Mouse (Mus musculus): ENCODE data around the gene Wfdc12.
"Not testable (repeated sequence)": the region's sequence is repeated elsewhere in the genome, so short reads cannot be mapped to it uniquely, and the experiment has no call there.

Gene Wfdc12

DNA sequence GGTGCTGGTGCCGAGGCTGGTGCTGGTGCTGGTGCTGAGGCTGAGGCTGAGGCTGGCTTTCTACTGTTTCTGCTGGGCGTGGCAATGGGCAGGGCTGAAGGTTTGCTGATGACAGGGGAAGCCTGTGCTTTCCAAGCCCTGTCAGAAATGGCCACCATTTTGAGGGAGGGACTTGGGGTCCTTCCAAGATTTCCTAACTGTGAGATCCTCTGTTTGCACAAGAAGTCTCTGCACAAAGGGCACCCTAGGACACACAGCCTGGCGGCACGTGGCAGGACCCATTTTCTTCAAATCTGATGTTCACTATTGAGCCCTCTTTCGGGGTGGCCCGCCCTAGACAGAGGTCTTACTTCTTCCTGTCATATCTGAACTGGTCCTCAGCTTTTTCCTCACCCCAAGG lies at the start of gene Wfdc12:
Wfdc12 (minus strand) TSS at position 33 of the 400 bp plus-strand sequence.
- no peak for DNase-seq (ENCODE audit: low spot score)

DNA sequence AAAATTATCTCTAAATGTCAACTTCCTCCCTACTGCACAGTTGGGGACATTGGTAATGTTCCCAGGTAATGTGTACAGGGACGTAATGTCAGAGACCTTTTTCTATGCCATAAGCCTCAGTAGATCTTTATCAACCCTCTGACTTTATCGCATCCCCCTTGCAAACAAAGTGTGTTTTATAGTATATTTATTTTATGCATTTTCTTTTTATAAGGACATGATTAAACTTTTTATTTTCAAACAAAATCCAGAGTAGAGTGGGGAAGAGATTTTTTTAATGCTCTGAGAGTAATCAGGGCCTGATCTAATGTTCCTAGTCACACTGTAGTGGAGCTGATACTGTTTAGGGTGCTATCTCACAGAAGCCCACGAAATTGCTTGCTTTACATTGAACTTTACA lies 48.0 kb upstream of the Wfdc12 start, which contains the start of gene Svs2:
Svs2 (minus strand) TSS at position 101 of the 400 bp plus-strand sequence.
- no peak for DNase-seq (ENCODE audit: low spot score)

DNA sequence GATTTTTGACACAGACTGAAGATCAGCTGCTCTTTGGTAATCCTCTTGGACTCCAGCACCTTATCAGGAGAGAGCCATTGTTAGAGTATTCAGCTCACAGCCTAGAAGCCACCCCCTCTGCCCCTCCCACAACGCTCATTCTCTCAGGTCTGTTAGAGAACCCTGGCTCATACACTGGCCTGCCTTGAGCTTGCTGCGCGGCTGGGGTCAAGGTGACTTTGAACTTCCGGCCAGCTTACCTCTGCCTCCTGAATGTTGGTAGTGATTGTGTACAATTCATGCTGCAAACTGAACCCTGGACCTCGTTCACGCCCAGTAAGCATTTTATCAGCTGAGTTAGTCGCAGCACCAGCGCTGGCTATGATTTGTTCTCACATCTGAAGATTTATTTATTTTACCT lies 42.3 kb upstream of the Wfdc12 start:
- no peak for DNase-seq (ENCODE audit: low spot score)

DNA sequence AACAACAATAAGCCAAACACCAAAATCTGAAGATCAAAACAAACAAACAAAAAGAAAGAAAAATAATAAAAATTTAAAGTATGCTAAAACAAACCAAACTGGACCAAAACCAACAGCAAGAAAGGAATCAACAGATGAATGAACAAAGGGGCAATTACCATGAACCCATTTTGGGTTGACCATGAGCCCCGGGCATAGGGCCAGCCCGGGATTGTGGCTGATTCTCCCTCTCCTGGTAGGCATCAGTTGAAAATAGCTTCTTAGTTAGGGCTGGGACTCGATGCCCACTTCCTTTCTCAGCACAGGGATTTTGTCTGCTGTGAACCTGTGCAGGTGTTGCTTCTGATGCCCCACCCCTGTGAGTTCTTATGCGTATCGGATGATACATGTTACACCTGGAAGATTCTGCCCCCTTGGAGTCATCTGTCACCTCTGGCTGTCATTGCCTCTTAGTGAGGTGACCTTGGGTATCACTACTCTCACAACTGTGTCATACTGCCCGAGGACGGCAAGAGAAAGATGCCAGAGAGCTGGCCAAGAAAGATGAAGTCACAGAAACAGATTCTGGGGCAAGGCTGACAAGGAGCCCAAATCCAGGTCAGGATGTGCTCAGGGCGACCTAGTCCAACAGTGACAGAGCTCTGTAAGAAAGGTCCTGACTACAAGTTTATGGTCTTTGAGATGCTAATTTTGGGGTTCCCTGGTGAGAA lies 38.1 kb upstream of the Wfdc12 start:
- DNase-seq (ENCODE audit: low spot score) = no peak

DNA sequence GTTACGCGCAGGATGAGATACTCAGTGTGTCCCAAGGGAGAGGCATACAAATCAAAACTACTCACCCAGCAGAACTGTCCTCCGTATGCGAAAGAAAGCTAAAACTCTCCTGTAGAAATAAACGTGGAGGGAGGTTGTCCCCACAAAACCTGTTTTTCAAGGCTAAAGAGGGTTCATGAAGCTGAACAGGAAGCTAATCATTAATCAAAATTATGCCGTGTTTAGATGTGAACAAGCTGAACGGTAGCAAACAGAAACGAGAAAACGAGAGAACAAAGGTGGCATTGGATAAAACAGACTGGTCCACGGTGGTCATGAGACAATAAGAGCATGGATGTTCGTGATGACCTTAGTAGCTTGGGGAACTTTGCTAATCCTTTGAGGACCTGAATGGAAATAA lies 31.1 kb upstream of the Wfdc12 start, which contains the start of gene Wfdc15b:
Wfdc15b (minus strand) TSS at position 139 of the 400 bp plus-strand sequence.
- no peak for DNase-seq (ENCODE audit: low spot score)

DNA sequence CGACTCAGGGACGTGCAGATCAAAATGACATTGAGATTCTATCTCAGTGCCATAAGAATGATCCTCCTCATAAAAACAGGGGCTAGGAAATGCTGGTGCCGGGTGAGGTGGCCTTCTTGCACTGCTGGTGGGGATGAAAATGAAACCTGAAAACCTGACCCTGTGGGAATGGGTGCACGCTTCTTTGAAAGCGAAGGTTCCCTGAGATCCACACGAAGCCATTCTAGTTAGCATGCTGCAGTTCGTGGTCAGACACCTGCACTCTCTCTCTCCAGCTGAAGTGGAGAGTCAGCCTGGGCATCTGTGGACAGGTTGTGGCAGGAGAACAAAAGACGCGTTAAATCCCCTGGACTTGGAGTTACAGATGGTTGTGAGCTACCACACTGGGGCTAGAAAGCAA lies 28.9 kb upstream of the Wfdc12 start:
- DNase-seq (ENCODE audit: low spot score) = no peak

DNA sequence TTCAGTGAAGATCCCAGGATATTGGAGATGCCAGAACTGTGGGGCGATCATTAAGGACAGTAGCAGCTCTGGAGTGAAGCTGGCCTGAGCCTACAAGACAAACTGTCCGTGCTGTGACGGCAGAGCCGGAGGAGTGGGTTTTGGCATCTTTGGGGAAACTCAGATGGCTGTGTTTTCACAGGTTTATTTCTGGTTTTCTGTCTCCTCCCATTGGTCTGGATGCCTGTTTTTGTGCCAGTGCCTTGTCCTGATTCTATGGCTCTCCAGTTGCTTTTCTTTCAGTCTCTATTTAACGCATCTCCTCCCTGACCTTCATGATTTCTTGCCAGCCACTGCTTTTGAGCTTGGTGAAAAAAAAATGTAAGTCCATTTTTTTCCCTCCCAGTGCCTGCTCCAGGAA lies 22.3 kb upstream of the Wfdc12 start:
- no peak for DNase-seq (ENCODE audit: low spot score)

DNA sequence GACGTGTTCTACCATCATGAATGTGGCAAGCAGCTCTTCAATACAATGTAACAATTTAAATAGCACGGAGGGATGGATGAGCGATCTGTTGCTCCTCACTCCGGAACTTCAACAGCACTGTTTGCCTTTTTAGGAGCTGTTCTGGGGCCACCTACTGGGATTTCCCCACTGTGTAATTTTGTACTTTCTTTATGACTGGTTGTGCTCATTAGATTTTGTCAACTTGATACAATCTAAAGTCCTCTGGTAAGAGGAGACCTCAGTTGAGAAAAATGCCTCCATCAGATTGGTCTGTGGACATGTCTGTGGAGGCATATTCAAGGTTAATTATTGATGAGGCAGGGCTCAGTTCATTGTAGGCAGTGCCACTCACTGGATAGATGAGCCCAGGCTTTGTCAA lies 20.5 kb upstream of the Wfdc12 start:
- no peak for DNase-seq (ENCODE audit: low spot score)

DNA sequence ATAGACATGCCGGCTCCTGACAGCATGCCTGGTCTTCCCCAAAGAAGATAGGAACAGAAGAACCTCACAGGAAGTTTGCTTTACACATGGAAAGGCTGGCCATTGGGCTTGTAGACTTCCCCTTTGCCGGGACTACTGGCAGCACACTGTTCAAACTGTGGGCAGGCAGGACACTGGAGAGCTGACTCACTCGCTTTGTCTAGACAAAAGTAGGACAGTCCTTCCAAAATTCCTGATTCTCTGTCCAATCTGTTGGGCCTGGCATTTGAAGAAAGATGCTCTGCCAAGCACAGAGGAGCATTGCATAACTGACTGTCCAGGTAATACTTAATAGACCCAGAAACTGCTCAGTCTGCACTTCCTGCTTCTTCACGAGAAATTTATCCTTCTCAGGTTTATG lies 16.3 kb upstream of the Wfdc12 start:
- no peak for DNase-seq (ENCODE audit: low spot score)

DNA sequence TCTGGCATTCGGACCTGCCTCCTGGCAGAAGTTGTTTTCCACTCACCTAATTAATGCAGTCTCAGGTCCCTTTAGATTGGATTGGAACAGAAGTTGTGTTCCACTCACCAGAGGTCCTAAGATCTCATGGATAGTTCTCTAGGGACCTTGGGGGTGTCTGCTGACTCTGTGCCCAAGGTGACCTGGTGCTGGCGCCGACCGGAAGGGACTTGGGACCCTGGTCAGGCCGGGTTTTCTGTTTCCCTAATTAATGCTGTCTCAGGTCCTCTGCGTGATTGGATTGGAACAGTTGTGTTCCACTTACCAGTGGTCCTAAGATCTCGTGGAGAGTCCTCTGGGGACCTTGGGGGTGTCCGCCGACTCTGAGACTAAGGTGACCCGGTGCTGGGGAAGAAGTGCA lies 15.6 kb upstream of the Wfdc12 start:
- DNase-seq (ENCODE audit: low spot score) = not testable (repeated sequence)

DNA sequence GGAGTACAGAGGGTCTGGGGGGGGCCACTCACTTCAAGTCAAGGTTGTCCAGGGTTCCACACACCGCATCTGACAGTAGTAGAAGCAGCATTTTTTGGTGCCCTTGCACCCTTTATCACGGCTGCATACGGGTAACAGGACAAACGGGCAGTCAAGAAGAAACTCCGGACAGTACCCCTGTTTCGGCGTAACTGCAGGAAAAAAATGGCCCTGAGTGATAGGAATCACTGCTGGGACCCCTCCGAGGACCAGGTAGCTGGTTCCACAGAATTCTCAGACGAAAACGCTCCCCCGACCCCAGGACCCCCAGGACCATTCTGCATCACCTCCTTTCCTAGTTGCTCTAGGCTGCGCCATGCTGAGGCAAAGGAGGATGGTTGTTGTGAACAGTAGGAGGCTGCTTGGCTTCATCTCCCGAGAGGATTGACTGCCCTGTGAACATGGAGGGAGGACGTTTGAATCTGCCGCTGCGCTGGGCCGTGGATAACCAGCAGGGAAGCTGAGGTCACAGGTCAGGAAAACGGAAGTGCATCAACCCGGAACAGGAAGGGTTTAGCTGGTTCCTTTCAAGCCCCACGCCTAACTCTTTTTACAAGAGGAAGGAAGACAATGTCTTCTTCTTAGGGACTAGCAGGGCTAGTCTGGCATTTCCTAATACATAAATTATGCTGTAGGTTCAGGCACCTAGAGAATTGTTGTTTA lies 9.4 kb upstream of the Wfdc12 start, which contains the start of gene Wfdc15a:
Wfdc15a (minus strand) TSS at position 505 of the 702 bp plus-strand sequence.
- DNase-seq (ENCODE audit: low spot score) = no peak

DNA sequence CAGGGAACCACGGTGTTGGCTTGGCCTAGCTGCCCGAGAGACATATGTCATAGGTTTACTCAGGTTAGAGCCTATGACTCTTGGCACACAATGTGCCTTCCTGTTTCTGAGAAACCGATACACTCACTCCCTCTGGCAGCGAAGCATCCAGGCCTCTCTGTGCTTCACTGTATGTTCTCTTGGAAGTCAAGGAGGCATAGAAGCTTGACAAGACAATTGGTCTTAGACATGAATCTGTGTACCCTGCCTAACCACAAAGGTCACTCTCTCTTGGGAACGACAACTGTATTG lies 6.2 kb upstream of the Wfdc12 start:
- no peak for DNase-seq (ENCODE audit: low spot score)

DNA sequence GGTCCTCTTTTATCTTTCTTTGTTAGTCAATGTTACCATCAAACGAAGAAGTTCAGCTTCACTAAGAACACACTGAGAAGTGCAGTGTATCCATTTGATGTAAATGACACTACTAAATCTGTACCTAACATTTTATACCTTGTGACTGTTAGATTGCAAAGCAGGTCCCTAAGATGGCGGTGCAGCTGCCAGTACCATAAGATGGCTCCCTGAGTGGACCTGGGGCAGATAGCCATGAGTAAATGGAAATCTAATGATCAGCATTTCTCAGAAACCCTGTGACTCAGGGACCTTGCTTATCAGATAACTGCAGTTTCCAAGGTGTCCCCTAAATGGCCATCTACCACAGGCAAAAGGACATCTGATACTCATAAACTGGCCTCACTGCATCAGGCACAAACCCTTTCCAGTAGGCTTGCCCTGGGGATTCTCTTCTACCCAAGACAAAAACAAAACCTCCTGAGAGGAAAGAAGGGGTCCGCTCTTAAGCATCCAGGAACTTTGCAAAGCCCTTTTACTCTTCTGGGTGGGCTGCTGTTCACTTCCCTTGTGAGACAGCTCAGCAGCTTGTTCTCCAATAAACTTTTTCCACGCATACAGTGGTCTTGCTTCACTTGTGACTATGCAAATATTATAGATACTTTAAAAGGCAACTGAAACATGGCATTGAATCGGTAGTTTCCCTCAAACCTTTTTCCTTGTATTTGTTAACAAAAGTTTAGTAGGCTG lies 5.7 kb upstream of the Wfdc12 start:
- no peak for DNase-seq (ENCODE audit: low spot score)

DNA sequence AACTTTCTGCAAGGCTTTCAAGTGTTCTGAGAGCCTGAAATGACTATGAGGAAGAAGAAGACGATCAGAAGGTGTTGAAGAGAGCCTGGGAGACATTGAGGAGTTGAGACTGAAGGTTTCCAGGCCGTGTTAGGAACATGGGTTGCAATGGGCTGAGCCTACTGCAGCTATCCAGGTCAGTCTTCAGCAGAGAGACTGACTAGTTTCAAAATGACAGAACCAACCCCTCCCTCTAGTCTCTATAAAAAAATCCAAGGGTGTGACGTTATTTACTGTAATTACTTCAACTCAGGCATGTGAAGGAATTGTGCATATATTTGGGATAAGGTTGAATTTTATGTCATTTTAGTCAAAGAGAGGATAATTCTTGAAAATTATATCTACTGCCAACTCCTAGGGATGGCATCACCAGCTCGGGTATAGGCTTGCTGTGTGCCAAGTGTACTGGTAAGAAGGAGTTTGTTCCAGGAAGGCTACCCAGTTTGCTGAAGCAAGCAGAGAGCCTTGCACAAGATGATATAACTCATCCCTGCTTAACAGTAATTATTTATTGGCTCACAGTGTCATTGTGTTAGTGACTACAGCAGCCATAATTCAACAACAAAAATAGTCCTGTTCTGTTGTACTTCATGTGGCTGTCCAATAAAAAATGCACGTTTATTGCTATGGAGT lies 4.7 kb upstream of the Wfdc12 start:
- no peak for DNase-seq (ENCODE audit: low spot score)

DNA sequence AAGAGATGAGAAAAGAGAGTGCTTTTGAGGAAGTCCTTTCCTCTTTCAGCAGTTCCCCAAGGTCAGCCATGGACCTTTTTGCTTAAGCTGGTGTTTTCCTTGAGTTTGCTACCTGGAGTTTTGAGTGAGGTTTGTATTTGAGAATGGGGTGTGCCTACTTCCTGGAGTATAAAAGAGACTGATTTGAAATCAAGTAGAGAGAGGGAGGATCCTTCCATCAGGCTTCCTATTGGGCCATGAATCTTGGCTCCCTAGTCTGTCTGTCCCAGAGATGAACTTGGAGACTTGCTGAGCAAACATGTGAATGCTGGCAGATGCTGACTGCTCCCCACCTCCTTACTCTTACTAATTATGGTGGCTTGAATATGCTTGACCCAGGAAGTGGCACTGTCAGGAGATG lies 1.9 kb upstream of the Wfdc12 start:
- DNase-seq (ENCODE audit: low spot score) = no peak

DNA sequence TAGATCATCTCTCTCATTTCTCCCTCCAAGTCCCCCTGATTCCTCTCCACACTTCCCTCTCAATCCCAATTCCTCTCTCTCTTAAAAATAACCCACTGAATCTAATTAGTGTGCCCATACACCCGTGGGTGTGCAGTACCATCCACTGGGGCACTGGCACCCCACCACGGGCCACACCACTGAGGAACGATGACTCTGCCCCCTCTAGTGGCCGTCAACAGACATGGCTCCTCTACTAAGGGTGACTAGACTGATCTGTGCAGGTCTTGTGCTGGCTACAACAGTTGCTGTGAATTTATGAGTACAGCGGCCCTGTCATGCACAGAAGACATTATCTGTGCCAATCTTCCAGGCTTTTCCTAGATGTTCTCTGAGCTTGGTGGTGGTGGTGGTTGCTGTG lies 1.7 kb downstream of the Wfdc12 start:
- no peak for DNase-seq (ENCODE audit: low spot score)

DNA sequence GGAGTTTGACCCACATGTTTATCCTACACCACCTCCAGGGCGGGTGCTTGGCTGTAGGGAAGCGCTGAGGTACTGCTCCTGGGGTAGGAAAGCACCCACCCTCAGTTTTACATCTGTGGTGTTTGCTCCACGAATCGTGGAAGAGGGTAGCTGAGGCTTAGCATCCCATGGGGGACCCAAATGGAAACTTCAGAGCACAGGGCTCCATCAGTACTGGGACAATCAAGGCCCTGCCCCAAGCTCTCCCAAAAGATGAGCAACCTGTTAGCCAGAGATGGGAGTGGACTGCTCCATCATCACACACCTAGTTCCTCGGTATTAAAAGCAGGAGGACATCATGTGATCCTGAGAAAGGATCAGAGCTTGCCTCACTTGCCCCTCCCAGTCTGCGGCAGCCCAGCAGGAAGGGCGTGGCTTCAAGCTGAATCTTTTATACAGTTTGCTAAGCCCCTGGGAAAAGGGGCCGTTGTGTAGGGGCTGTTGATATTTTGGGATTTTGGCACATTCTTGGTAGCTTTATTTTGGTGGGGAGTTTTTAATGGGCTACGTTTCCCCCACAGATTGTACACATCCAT lies 6.2 kb downstream of the Wfdc12 start:
- no peak for DNase-seq (ENCODE audit: low spot score)

DNA sequence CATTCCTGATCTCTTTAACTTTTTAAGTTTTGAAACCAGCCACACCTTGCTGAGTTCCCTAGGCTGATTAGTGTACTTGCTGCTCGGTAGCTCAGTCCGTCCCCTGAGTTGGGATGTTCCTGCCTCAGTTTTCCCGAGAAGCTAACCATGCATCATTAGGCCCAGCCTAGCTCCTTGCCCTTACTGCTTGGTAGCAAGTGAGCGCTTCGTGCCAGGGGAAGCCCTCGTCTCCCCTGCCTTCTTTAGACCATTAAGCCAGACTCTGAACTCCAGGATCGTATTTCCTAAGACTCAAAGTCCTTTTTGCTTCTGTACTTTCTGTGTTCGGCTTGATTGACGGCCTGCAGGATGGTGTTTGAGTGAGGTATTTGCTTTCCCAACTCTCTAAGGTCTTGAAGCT lies 7.1 kb downstream of the Wfdc12 start:
- DNase-seq (ENCODE audit: low spot score) = no peak

DNA sequence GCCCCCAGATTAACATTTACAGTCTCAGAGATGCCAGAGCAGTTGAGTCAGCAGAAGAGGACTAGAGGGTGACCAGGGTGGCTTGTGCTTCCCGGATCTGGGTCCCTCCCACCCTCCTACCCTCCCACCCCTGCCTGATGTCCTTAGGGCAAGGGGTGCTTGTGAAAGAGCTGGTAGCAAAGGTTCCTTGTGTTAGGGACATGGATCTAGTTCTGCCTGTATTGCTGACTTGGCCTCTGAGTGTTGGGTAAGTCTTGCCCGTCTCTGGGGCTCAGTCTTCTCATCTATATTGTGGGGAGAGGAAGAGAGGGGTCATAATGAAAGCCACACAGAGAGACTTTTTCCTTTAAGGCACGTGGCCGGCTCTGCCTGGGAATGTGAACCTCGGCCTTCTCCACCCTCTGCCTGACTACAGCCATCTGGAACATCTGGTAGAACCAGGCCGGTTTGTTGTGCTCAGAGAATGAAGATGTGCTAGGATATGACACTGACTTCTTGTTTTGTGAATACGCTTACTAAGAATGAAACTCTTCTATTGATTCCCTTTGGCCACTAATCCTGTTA lies 7.6 kb downstream of the Wfdc12 start, which contains the start of gene Wfdc5:
Wfdc5 (minus strand) TSS at position 51 of the 564 bp plus-strand sequence.
- DNase-seq (ENCODE audit: low spot score) = no peak

DNA sequence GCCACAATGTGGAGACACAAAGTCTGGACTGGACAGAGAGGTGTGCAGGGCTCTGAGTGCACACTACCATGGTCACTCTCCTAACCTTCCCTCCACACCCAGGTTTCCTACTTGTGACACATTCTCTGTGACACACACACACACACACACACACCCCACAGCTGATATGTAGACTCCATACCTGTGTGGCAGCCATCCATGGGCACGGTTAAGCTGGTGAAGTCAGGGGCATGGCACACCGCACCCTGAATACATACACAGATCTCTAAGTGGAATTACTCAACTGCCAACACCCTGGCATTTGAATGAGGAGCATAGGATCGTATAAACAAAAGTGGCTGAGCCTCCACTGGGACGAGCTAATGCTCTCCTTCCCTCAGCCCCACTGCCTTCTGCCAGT lies 9.6 kb downstream of the Wfdc12 start:
- no peak for DNase-seq (ENCODE audit: low spot score)

DNA sequence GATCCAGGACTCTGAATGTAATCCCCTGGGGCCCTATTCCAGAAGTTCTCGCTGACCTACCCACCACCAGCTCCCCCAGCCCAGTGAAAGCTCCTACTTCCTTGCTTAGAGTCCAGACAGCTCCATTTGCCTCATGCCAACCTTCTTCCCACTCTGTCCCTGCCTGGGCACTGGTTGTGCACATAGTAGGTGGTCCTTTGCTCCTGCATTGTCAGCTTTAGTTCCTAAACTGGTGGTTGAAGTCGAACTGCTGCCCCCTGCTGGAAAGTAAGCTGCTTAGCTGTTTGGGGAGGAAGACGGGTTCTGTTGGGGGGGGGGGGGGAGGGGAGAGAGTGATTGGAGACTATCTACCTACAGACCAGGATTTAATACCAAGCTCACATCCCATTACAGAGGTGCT lies 10.3 kb downstream of the Wfdc12 start:
- no peak for DNase-seq (ENCODE audit: low spot score)

DNA sequence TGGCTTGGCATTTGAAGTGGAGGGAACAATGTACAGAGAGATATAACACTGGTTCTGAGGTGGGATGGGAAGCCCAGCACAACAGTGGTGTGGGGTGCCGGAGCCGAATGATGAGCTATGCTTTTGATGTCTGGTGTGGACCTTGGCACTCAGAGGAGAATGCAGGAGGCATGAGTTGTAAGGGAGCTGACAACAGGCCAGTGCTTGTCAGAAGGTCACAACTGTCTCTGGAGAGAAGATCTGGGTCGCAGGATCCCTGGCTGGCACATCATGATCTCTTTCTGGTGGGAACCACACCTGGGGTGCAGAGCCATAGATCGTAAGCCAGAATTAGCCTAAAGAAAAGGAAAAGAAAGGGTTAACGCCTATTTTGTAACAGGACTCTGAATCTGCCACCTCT lies 12.6 kb downstream of the Wfdc12 start:
- no peak for DNase-seq (ENCODE audit: low spot score)

Data from MN1 (cell line).